Mouse (Mus musculus): ENCODE data around the gene Slc2a2. TPM values are rescaled to one million over a fixed set of nuclear protein-coding genes. Genes with fewer than 3 reads are reported as not detected.

Slc2a2 gene
- polyA plus RNA-seq, 1 experiment, result 127 TPM

GRCm38 (mm10) chr3:28706736-28707135 is 9.0 kb downstream of the Slc2a2 start:
- no peak for DNase-seq
- Histone ChIP-seq H3K4me3 (ENCODE audit: insufficient read depth, low read depth, low read length) (no peak overlapping the region), H3K27ac (ENCODE audit: insufficient read depth, low read depth, low read length) (peak overlapping the region; percentile 56), H3K27me3 (replicated peaks; ENCODE audit: control insufficient read depth, insufficient read depth, low read length) (no peaks in the 10 kb centered on the region), H3K4me1 (ENCODE audit: control insufficient read depth, insufficient read depth, low read length) (peaks cover 14% of the 10 kb centered on the region), H3K36me3 (ENCODE audit: control insufficient read depth, insufficient read depth, low read length) (no peaks in the 10 kb centered on the region; the same call in 1 of the 2 replicates)
- TF ChIP-seq POLR2A (IDR thresholded peaks at IDR 0.05; ENCODE audit: low read depth, low read length) (no peak), CTCF (conservative IDR thresholded peaks at IDR 0.05; ENCODE audit: insufficient read depth, insufficient read length, low read depth, low read length) (no peak)
- 54% methylated on average over 4 of the region's 4 CpGs for WGBS

- Histone ChIP-seq H3K27ac (ENCODE audit: insufficient read depth, low read depth, low read length) (no peak overlapping the region), H3K27me3 (replicated peaks; ENCODE audit: control insufficient read depth, insufficient read depth, low read length) (no peaks in the 10 kb centered on the region), H3K4me3 (ENCODE audit: insufficient read depth, low read depth, low read length) (no peak overlapping the region), H3K36me3 (ENCODE audit: control insufficient read depth, insufficient read depth, low read length) (peaks cover 1% of the 10 kb centered on the region; the same call in 1 of the 2 replicates), H3K4me1 (ENCODE audit: control insufficient read depth, insufficient read depth, low read length) (peaks cover 20% of the 10 kb centered on the region)
- peak; percentile 42; the same call in 1 of the 2 replicates for TF ChIP-seq CTCF (conservative IDR thresholded peaks at IDR 0.05; ENCODE audit: insufficient read depth, insufficient read length, low read depth, low read length)
- no peak for TF ChIP-seq POLR2A (IDR thresholded peaks at IDR 0.05; ENCODE audit: low read depth, low read length)
- WGBS, result 67% methylated on average over 1 of the region's 1 CpGs
- DNase-seq, result peak; percentile 55
Observed at GRCm38 (mm10) chr3:28709740-28710139, 12.0 kb downstream of the Slc2a2 start.

DNA sequence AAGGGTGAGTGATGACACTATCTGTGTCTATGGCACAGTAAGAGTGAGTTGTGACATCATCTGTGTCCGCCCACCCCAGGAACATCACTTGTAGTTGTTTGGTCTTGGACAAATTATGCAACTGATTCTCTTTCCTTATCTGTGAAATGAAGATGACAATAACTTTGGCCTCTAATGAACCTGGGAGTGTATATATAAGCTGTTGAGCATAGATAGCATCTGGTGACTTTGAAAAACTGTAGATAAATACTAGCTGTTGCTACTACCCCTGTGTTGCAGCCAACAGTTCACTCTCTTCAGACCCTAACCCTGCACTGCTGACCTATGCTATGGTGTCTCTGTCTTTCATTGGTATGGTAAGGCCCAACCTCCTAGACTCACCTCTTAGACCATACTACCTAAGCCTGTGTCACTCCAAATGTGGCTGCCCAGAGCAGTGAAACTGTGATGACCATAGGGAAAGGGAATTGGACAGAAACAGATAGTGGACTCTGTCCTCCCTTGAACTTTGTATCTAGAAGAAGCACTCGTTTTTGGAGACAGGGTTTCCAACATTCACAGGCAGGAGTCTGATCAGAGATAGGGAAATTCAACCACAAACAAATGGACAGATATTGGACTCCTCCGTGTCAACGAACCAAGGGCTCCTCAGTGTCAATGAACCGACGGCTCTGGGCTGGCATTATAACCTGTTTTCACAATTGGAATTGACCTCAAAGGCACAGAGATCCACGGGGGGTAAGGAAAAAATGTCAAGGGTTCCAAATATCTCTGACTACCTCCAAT is 16.4 kb downstream of the Slc2a2 start:
- DNase-seq, result peak; percentile 19
- H3K27me3 ChIP-seq (replicated peaks; ENCODE audit: control insufficient read depth, insufficient read depth, low read length), result no peaks in the 10 kb centered on the region
- no peak overlapping the region for H3K4me3 ChIP-seq (ENCODE audit: insufficient read depth, low read depth, low read length)
- H3K36me3 ChIP-seq (ENCODE audit: control insufficient read depth, insufficient read depth, low read length), result peaks cover 1% of the 10 kb centered on the region; the same call in 1 of the 2 replicates
- H3K27ac ChIP-seq (ENCODE audit: insufficient read depth, low read depth, low read length), result peak overlapping the region; percentile 63
- 57% methylated on average over 7 of the region's 7 CpGs for WGBS
- no peak for TF ChIP-seq CTCF (conservative IDR thresholded peaks at IDR 0.05; ENCODE audit: insufficient read depth, insufficient read length, low read depth, low read length)
- no peak for TF ChIP-seq POLR2A (IDR thresholded peaks at IDR 0.05; ENCODE audit: low read depth, low read length)
- peaks cover 10% of the 10 kb centered on the region; the same call in 1 of the 2 replicates for H3K4me1 ChIP-seq (ENCODE audit: control insufficient read depth, insufficient read depth, low read length)

DNA sequence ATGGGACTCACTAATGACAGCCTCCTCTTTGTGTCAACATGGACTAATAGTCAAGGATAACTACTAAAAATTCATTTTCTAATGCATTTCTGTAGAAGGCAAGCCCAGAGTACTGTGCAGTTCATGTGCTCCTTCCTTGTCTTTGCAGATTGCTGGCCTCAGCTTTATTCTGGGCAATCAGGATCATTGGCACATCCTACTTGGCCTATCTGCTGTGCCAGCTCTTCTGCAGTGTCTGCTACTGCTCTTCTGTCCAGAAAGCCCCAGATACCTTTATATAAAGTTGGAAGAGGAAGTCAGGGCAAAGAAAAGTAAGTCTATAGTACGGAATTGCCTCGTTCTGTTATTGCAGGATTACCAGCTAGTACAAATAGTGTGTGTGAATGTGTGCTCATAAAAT is 20.8 kb downstream of the Slc2a2 start:
- no peak for TF ChIP-seq CTCF (conservative IDR thresholded peaks at IDR 0.05; ENCODE audit: insufficient read depth, insufficient read length, low read depth, low read length)
- H3K4me3 ChIP-seq (ENCODE audit: insufficient read depth, low read depth, low read length), result no peak overlapping the region
- H3K4me1 ChIP-seq (ENCODE audit: control insufficient read depth, insufficient read depth, low read length), result peaks cover 14% of the 10 kb centered on the region; the same call in 1 of the 2 replicates
- H3K27ac ChIP-seq (ENCODE audit: insufficient read depth, low read depth, low read length), result no peak overlapping the region
- no peaks in the 10 kb centered on the region for H3K27me3 ChIP-seq (replicated peaks; ENCODE audit: control insufficient read depth, insufficient read depth, low read length)
- peaks cover 2% of the 10 kb centered on the region; the same call in 1 of the 2 replicates for H3K36me3 ChIP-seq (ENCODE audit: control insufficient read depth, insufficient read depth, low read length)
- 69% methylated on average over 2 of the region's 2 CpGs for WGBS
- peak; percentile 42 for DNase-seq

GRCm38 (mm10) chr3:28721218-28721617 is 23.5 kb downstream of the Slc2a2 start:
- WGBS, result 26% methylated on average over 5 of the region's 5 CpGs
- no peak for TF ChIP-seq CTCF (conservative IDR thresholded peaks at IDR 0.05; ENCODE audit: insufficient read depth, insufficient read length, low read depth, low read length)
- TF ChIP-seq POLR2A (IDR thresholded peaks at IDR 0.05; ENCODE audit: low read depth, low read length), result no peak
- peak; percentile 62 for DNase-seq
- peak overlapping the region; percentile 9 for H3K4me3 ChIP-seq (ENCODE audit: insufficient read depth, low read depth, low read length)
- H3K27ac ChIP-seq (ENCODE audit: insufficient read depth, low read depth, low read length), result peak overlapping the region; percentile 84
- H3K36me3 ChIP-seq (ENCODE audit: control insufficient read depth, insufficient read depth, low read length), result peaks cover 2% of the 10 kb centered on the region; the same call in 1 of the 2 replicates
- H3K27me3 ChIP-seq (replicated peaks; ENCODE audit: control insufficient read depth, insufficient read depth, low read length), result no peaks in the 10 kb centered on the region
- peaks cover 6% of the 10 kb centered on the region; the same call in 1 of the 2 replicates for H3K4me1 ChIP-seq (ENCODE audit: control insufficient read depth, insufficient read depth, low read length)

- WGBS, result 41% methylated on average over 7 of the region's 7 CpGs
- H3K36me3 ChIP-seq (ENCODE audit: control insufficient read depth, insufficient read depth, low read length), result peaks cover 2% of the 10 kb centered on the region; the same call in 1 of the 2 replicates
- peak overlapping the region; percentile 9 for H3K4me3 ChIP-seq (ENCODE audit: insufficient read depth, low read depth, low read length)
- peak overlapping the region; percentile 84 for H3K27ac ChIP-seq (ENCODE audit: insufficient read depth, low read depth, low read length)
- no peak for TF ChIP-seq POLR2A (IDR thresholded peaks at IDR 0.05; ENCODE audit: low read depth, low read length)
- no peak for TF ChIP-seq CTCF (conservative IDR thresholded peaks at IDR 0.05; ENCODE audit: insufficient read depth, insufficient read length, low read depth, low read length)
- no peaks in the 10 kb centered on the region for H3K27me3 ChIP-seq (replicated peaks; ENCODE audit: control insufficient read depth, insufficient read depth, low read length)
- peaks cover 6% of the 10 kb centered on the region; the same call in 1 of the 2 replicates for H3K4me1 ChIP-seq (ENCODE audit: control insufficient read depth, insufficient read depth, low read length)
- DNase-seq, result peak; percentile 74
Observed at GRCm38 (mm10) chr3:28721838-28722237, 24.1 kb downstream of the Slc2a2 start.

- TF ChIP-seq CTCF (conservative IDR thresholded peaks at IDR 0.05; ENCODE audit: insufficient read depth, insufficient read length, low read depth, low read length), result no peak
- TF ChIP-seq POLR2A (IDR thresholded peaks at IDR 0.05; ENCODE audit: low read depth, low read length), result no peak
- H3K27me3 ChIP-seq (replicated peaks; ENCODE audit: control insufficient read depth, insufficient read depth, low read length), result no peaks in the 10 kb centered on the region
- H3K4me3 ChIP-seq (ENCODE audit: insufficient read depth, low read depth, low read length), result no peak overlapping the region
- peaks cover 6% of the 10 kb centered on the region; the same call in 1 of the 2 replicates for H3K4me1 ChIP-seq (ENCODE audit: control insufficient read depth, insufficient read depth, low read length)
- DNase-seq, result no peak
- H3K36me3 ChIP-seq (ENCODE audit: control insufficient read depth, insufficient read depth, low read length), result peaks cover 2% of the 10 kb centered on the region; the same call in 1 of the 2 replicates
- no peak overlapping the region for H3K27ac ChIP-seq (ENCODE audit: insufficient read depth, low read depth, low read length)
Observed at GRCm38 (mm10) chr3:28722531-28722930, 24.8 kb downstream of the Slc2a2 start.

All from kidney, adult 2 months (tissue).